In the genomic region with DNA sequence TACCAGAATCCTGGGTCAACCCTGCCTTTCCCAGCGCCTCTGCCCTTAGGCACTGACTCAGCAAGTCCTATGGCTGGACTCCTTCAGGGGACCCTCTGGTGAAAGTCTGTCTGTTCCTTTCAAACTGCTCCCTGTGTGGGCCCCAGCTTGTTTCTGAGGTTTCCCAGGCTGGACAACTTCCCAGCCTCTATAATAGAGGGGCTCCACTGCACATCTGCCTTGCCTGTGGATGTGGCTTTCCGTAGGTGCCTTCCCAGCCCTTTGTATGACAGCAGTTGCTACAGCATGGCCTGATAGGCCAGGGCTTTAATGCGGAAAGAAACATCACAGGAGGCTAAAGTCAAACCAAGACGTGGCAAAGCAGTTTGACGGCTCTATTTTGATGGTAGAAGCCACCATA, we compare ENCODE assay signal across 17 mouse cellular contexts.
DNase-seq lines count a peak whose midpoint lies in the region; ATAC-seq and TF ChIP-seq lines count a peak whose summit lies in the region.
"Had no signal": no experiment of that assay in that cellular context is flagged by ENCODE, and none has a peak within 500 bp of the region (broad histone marks: within the 10 kb centered on the region; RNA-seq: fewer than 3 reads in every experiment).

No protein-coding gene starts in this region.

- no peak overlapping the region for H3K4me2 ChIP-seq in limb, embryonic 14.5 days (replicated peaks; ENCODE audit: low read depth, low read length, severe bottlenecking)
- no peak overlapping the region for H3K4me2 ChIP-seq in midbrain, embryonic 11.5 days
- H3K4me2 ChIP-seq in midbrain, embryonic 13.5 days (replicated peaks) = no peak overlapping the region
- H3K4me2 ChIP-seq in embryonic facial prominence, embryonic 14.5 days (ENCODE audit: low read depth, low read length) = no peak overlapping the region
- H3K4me2 ChIP-seq in limb, embryonic 15.5 days = no peak overlapping the region
- H3K4me2 ChIP-seq: embryonic facial prominence, embryonic 12.5 days; heart, embryonic 13.5 days had no signal

- no peaks in the 10 kb centered on the region for H3K27me3 ChIP-seq in limb, embryonic 14.5 days (ENCODE audit: control insufficient read depth, insufficient read depth, low read length)
- H3K27me3 ChIP-seq in limb, embryonic 10.5 days (ENCODE audit: low read depth, poor library complexity, severe bottlenecking) = no peaks in the 10 kb centered on the region
- H3K27me3 ChIP-seq in midbrain, embryonic 11.5 days (ENCODE audit: control insufficient read depth, insufficient read depth, low read length) = no peaks in the 10 kb centered on the region
- H3K27me3 ChIP-seq in midbrain, embryonic 13.5 days = no peaks in the 10 kb centered on the region
- no peaks in the 10 kb centered on the region for H3K27me3 ChIP-seq in embryonic facial prominence, embryonic 14.5 days (replicated peaks; ENCODE audit: control insufficient read depth, insufficient read depth, low read length)
- H3K27me3 ChIP-seq in limb, embryonic 15.5 days = no peaks in the 10 kb centered on the region
- H3K27me3 ChIP-seq: embryonic facial prominence, embryonic 12.5 days; heart, embryonic 13.5 days had no signal

- no peaks in the 10 kb centered on the region for H3K36me3 ChIP-seq in limb, embryonic 14.5 days (ENCODE audit: control insufficient read depth, insufficient read depth, low read length)
- no peaks in the 10 kb centered on the region for H3K36me3 ChIP-seq in limb, embryonic 10.5 days
- H3K36me3 ChIP-seq in midbrain, embryonic 11.5 days (ENCODE audit: control insufficient read depth, insufficient read depth, low read length) = no peaks in the 10 kb centered on the region
- H3K36me3 ChIP-seq in midbrain, embryonic 13.5 days = no peaks in the 10 kb centered on the region
- no peaks in the 10 kb centered on the region for H3K36me3 ChIP-seq in embryonic facial prominence, embryonic 14.5 days (ENCODE audit: control insufficient read depth, insufficient read depth, low read length)
- no peaks in the 10 kb centered on the region for H3K36me3 ChIP-seq in limb, embryonic 15.5 days
- H3K36me3 ChIP-seq: embryonic facial prominence, embryonic 12.5 days; heart, embryonic 13.5 days had no signal

- intact Hi-C loops in left cerebral cortex, postnatal 4 days (cut with DNase I) = no loop called here

- no peak overlapping the region for H3K4me3 ChIP-seq in limb, embryonic 14.5 days (replicated peaks; ENCODE audit: low read length)
- no peak overlapping the region for H3K4me3 ChIP-seq in limb, embryonic 10.5 days
- no peak overlapping the region for H3K4me3 ChIP-seq in midbrain, embryonic 11.5 days (ENCODE audit: low read depth, low read length)
- H3K4me3 ChIP-seq in midbrain, embryonic 13.5 days (replicated peaks) = no peak overlapping the region
- H3K4me3 ChIP-seq in embryonic facial prominence, embryonic 14.5 days (ENCODE audit: low read depth, low read length) = no peak overlapping the region
- no peak overlapping the region for H3K4me3 ChIP-seq in limb, embryonic 15.5 days
- H3K4me3 ChIP-seq: embryonic facial prominence, embryonic 12.5 days; heart, embryonic 13.5 days had no signal

- no peak overlapping the region for H3K27ac ChIP-seq in limb, embryonic 14.5 days (replicated peaks; ENCODE audit: low read depth, low read length)
- no peak overlapping the region for H3K27ac ChIP-seq in limb, embryonic 10.5 days
- H3K27ac ChIP-seq in midbrain, embryonic 11.5 days (ENCODE audit: low read depth, low read length) = no peak overlapping the region
- no peak overlapping the region for H3K27ac ChIP-seq in midbrain, embryonic 13.5 days
- H3K27ac ChIP-seq in embryonic facial prominence, embryonic 14.5 days (replicated peaks; ENCODE audit: low read depth, low read length) = peak overlapping the region; percentile 39; the same call in 1 of the 2 replicates
- peak overlapping the region; percentile 43; the same call in 1 of the 2 replicates for H3K27ac ChIP-seq in limb, embryonic 15.5 days
- H3K27ac ChIP-seq: embryonic facial prominence, embryonic 12.5 days; heart, embryonic 13.5 days; liver, embryonic 14.5 days had no signal

- DNase-seq in limb, embryonic 14.5 days (ENCODE audit: low spot score) = no peak
- no peak for DNase-seq in limb, embryonic 10.5 days (ENCODE audit: low spot score)
- DNase-seq in midbrain, embryonic 11.5 days (ENCODE audit: low spot score, missing footprints) = peak; percentile 61
- peak; percentile 63 for DNase-seq in embryonic facial prominence, embryonic 14.5 days (ENCODE audit: low spot score)
- no peak for DNase-seq in left cerebral cortex, postnatal 4 days
- DNase-seq: adrenal gland, adult 2 months; cerebellum, adult 9-11 months; heart, adult 11 months; kidney, adult 9 months; kidney, postnatal 25 days; right cerebral cortex, postnatal 25 days had no signal

- 61% methylated on average over 5 of the region's 5 CpGs for WGBS in limb, embryonic 14.5 days
- 82% methylated on average over 5 of the region's 5 CpGs for WGBS in limb, embryonic 10.5 days
- WGBS in midbrain, embryonic 11.5 days = 73% methylated on average over 5 of the region's 5 CpGs
- WGBS in midbrain, embryonic 13.5 days = 66% methylated on average over 5 of the region's 5 CpGs
- WGBS in embryonic facial prominence, embryonic 14.5 days = 52% methylated on average over 5 of the region's 5 CpGs
- WGBS in limb, embryonic 15.5 days = 56% methylated on average over 5 of the region's 5 CpGs

- TF ChIP-seq POLR2A in limb, embryonic 14.5 days (IDR thresholded peaks at IDR 0.05; ENCODE audit: borderline replicate concordance, extremely low read depth, insufficient read depth, insufficient read length) = no peak

- H3K4me1 ChIP-seq in limb, embryonic 14.5 days (ENCODE audit: control insufficient read depth, insufficient read depth, low read length) = peaks cover 6% of the 10 kb centered on the region; the same call in 1 of the 2 replicates
- H3K4me1 ChIP-seq in limb, embryonic 10.5 days = peaks cover 4% of the 10 kb centered on the region
- H3K4me1 ChIP-seq in midbrain, embryonic 11.5 days (ENCODE audit: control insufficient read depth, insufficient read depth, low read length) = peaks cover 4% of the 10 kb centered on the region
- peaks cover 23% of the 10 kb centered on the region for H3K4me1 ChIP-seq in midbrain, embryonic 13.5 days (replicated peaks)
- peaks cover 12% of the 10 kb centered on the region; the same call in 1 of the 2 replicates for H3K4me1 ChIP-seq in embryonic facial prominence, embryonic 14.5 days (ENCODE audit: control insufficient read depth, insufficient read depth, low read length)
- peaks cover 8% of the 10 kb centered on the region for H3K4me1 ChIP-seq in limb, embryonic 15.5 days

- H3K9ac ChIP-seq in limb, embryonic 14.5 days (ENCODE audit: low read depth, low read length, severe bottlenecking) = no peak overlapping the region
- H3K9ac ChIP-seq in midbrain, embryonic 11.5 days (ENCODE audit: low read length) = no peak overlapping the region
- no peak overlapping the region for H3K9ac ChIP-seq in midbrain, embryonic 13.5 days (replicated peaks)
- H3K9ac ChIP-seq in embryonic facial prominence, embryonic 14.5 days (ENCODE audit: low read depth, low read length) = no peak overlapping the region
- no peak overlapping the region for H3K9ac ChIP-seq in limb, embryonic 15.5 days
- H3K9ac ChIP-seq: embryonic facial prominence, embryonic 12.5 days; heart, embryonic 13.5 days; liver, embryonic 14.5 days had no signal

- ATAC-seq in limb, embryonic 14.5 days (ENCODE audit: low FRiP score, low read depth) = peak; percentile 34; the same call in 1 of the 2 replicates
- ATAC-seq in midbrain, embryonic 11.5 days (ENCODE audit: low FRiP score) = no peak
- ATAC-seq in midbrain, embryonic 13.5 days = no peak
- no peak for ATAC-seq in embryonic facial prominence, embryonic 14.5 days (ENCODE audit: low read depth)
- ATAC-seq in limb, embryonic 15.5 days (ENCODE audit: insufficient number of reproducible peaks, low FRiP score, low TSS enrichment, low read depth) = peak; percentile 49; the same call in 1 of the 2 replicates
- ATAC-seq: hindbrain, postnatal 0 days had no signal

- no peaks in the 10 kb centered on the region for H3K9me3 ChIP-seq in limb, embryonic 14.5 days (ENCODE audit: control insufficient read depth, low read length)
- no peaks in the 10 kb centered on the region for H3K9me3 ChIP-seq in limb, embryonic 10.5 days (replicated peaks)
- no peaks in the 10 kb centered on the region for H3K9me3 ChIP-seq in midbrain, embryonic 11.5 days (ENCODE audit: control insufficient read depth, low read length)
- H3K9me3 ChIP-seq in midbrain, embryonic 13.5 days = no peaks in the 10 kb centered on the region
- H3K9me3 ChIP-seq in embryonic facial prominence, embryonic 14.5 days (ENCODE audit: control insufficient read depth, low read length) = no peaks in the 10 kb centered on the region
- no peaks in the 10 kb centered on the region for H3K9me3 ChIP-seq in limb, embryonic 15.5 days
- H3K9me3 ChIP-seq: embryonic facial prominence, embryonic 12.5 days; heart, embryonic 13.5 days had no signal

Comparison
In these comparisons a context has a peak if more than half of its experiments do, and no peak if none do; other contexts are left out.
1. H3K27ac ChIP-seq: peak in embryonic facial prominence, embryonic 14.5 days (single experiment) and limb, embryonic 15.5 days (single experiment); none in limb, embryonic 14.5 days (single experiment), limb, embryonic 10.5 days (single experiment), midbrain, embryonic 11.5 days (single experiment) and midbrain, embryonic 13.5 days (single experiment).
2. ATAC-seq: peak in limb, embryonic 14.5 days (single experiment) and limb, embryonic 15.5 days (single experiment); none in midbrain, embryonic 11.5 days (single experiment), midbrain, embryonic 13.5 days (single experiment) and embryonic facial prominence, embryonic 14.5 days (single experiment).
3. DNase-seq: peak in midbrain, embryonic 11.5 days (single experiment) and embryonic facial prominence, embryonic 14.5 days (single experiment); none in limb, embryonic 14.5 days (single experiment), limb, embryonic 10.5 days (single experiment) and left cerebral cortex, postnatal 4 days (single experiment).